Mouse (Mus musculus) liver, embryonic 14.5 days (tissue): Measurements from ENCODE around the gene Vsig10l.

Experiments
- CTCF ChIP-seq: IDR thresholded peaks from 2 replicates; pipeline ENCODE4 v1.5.1; 2016; ENCODE audit warnings: antibody characterized with exemption, low read depth, control low read depth
- EP300 ChIP-seq: IDR thresholded peaks from 2 replicates; pipeline ENCODE4 v1.6.1; 2016; ENCODE audit warnings: antibody characterized with exemption, low read depth

DNA sequence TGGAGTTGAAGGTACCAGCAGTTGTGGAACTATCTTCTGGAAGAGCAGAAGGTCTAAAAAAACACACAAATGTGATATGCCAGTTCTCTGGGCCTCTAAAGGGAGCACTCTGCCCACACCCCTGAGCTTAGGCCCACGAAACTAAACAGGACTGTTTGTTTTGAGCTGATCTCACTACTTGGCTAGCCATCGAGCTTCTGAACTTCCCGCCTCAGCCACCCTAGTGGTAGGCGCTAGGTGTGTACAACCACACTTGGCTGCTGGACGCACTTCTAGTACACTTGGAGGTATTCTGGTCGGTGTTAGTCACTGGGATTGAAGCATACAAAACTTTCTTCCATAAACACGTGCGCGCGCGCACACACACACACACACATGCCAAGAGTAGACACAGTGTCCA, 11.2 kb upstream of the Vsig10l start:
- no peak for TF ChIP-seq EP300
- no peak for TF ChIP-seq CTCF
